Mouse (Mus musculus): ENCODE results near the gene Tmem86b.

Gene Tmem86b

DNA sequence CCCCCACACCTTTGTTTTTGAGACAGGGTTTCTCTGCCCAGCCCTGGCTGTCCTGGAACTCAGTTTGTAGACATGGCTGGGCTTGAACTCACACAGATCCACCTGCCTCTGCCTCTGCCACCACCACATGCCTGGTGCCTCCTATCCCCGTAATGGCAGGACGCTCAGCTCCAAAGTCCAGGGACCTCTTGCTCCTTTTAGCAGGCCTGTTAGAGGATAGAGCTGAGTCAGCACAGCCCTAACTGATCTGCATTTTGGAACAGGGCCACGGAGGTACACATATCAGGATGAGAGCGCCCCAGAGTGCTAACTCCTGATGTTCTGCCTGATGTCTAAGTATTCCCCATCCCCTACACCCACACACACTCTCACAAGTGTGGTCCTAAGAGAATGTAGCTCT is at the start of gene Tmem86b:
Gene Tmem86b (minus strand): TSS at position 392 of the 400 bp plus-strand sequence.
- no peak for DNase-seq (ENCODE audit: low spot score in 2 of 2)

DNA sequence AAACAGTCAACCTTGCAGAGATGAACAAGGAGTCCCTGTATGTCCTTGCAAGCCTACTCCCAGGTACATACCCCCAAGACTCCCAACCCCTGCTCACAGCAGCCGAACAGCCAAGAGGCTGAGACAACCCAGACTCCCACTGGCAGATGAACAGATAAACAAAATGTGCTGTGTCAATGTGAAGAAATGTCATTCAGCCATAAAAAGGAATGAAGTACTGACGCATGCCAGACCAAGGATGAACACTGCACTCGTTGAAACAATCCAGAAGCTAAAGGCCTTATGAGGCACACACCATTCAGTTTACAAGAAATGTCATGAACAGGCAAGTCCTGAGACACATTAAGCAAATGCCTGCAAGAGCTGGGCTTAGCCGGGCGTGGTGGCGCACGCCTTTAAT is 44.0 kb upstream of the Tmem86b start:
- DNase-seq (ENCODE audit: low spot score in 2 of 2): no peak

DNA sequence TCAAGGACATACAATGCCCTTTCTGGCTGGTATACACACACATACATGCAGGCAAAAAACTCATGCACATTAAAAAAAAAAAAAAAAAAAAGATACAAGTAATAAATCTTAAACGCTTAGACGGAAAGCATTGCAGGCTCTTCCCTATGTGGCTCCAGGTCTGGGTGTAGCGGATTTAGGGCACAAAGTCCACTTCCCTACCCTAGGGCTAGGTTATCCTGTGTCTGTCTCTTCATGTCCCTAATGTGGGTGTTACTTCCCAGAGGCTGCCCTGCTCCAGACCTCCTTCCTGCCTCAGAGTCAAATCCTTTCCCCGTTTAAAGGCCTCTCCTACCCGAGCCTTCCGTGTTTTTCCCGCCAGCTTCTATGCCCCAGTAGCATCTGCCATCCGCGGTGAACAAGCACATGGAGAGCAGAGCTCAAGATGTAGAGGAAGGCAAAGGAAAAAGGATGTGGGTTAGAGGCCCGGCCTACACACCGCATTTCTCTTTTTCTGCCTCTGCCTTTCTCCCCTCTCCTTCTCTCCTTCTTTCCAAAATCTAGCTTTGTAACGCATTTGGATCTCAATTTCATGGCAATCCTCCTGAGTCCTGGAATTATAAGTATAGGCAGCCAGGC is 43.0 kb upstream of the Tmem86b start:
- DNase-seq (ENCODE audit: low spot score in 2 of 2): no peak

GRCm38 (mm10) chr7:4671956-4672355 is 40.7 kb upstream of the Tmem86b start:
- no peak for DNase-seq (ENCODE audit: low spot score in 2 of 2)

- no peak for DNase-seq (ENCODE audit: low spot score in 2 of 2)
Measured at GRCm38 (mm10) chr7:4670655-4671255, 39.5 kb upstream of the Tmem86b start.

DNA sequence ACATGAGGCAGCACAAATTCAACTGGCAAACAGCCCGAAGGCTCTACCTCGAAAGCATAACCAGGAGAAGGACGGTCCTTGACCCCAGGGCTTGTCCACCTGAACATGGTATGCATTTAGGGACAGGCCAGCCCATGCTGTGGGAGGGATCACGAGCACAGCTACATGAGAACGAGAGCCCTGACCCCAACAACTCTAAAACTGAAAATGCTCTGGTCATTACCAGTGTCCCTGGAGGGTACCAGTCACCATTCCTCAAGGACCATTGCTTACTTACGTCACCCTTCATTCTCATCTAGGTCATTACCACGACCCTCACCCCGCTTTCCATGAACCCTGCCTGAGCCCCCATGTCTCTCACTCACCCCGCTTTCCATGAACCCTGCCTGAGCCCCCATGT is 37.9 kb upstream of the Tmem86b start:
- no peak for DNase-seq (ENCODE audit: low spot score in 2 of 2)

DNA sequence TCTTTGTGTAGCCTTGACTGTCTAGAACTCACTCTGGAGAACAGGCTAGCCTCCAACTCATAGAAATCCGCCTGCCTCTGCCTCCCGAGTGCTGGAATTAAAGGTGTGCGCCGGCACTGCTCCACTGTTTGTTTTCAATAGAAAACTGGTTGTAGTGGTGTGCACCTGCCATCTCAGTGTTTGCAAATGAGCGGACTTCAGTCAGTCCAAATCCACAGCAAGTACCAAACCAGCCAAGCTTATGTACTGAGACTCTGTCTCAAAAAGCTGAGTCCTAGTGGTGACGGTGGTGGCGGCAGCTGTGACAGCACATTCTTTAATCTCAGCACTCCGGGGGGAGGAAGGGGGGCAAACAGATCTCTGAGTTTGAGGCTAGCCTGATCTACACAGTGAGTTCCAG is 37.3 kb upstream of the Tmem86b start:
- no peak for DNase-seq (ENCODE audit: low spot score in 2 of 2)

- no peak for DNase-seq (ENCODE audit: low spot score in 2 of 2)
Measured at GRCm38 (mm10) chr7:4666871-4667270, 35.6 kb upstream of the Tmem86b start.

GRCm38 (mm10) chr7:4663742-4664141 is 32.5 kb upstream of the Tmem86b start:
- no peak for DNase-seq (ENCODE audit: low spot score in 2 of 2)

DNA sequence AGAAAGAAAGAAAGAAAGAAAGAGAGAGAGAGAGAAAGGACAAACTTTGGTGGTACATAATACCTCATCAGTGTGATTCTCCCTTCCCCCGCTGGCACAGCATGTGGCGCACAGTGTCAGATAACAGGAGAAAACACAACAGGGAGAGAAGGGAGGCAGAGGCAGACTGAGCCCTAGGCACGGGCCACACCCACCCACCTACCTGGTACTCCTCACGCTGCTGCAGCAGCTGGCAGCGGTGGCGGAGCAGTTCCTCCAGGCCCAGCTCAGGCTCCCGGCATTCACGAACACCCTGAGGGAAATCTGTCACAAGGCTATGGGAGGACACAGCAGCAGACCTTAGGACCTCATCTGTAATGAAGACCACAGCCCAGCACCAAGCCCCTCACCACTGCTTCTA is 32.0 kb upstream of the Tmem86b start:
- DNase-seq (ENCODE audit: low spot score in 2 of 2): no peak

DNA sequence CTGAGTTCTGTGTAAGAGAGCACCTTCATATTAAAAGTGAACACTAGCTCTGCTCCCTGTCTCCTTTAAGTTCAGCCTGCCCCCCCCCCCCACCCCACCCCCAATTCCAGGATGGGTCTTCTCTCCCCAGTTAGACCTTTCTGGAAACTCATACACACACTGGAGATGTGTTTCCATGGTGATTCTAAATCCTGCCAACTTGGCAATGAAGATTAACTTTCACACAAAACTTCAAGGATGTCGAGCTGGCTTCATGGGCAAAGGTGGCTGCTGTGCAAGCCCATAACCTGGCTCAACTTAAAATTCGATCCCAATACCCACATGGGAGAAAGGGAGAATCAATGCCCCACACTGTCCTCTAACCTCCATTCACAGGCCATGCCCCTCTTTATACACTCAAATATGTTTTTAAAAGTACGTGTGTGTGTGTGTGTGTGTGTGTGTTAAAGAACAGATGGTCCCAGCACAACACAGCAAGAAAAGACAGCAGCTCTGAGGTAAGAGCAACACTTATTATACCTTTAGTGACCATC is 28.8 kb upstream of the Tmem86b start:
- DNase-seq (ENCODE audit: low spot score in 2 of 2): no peak

DNA sequence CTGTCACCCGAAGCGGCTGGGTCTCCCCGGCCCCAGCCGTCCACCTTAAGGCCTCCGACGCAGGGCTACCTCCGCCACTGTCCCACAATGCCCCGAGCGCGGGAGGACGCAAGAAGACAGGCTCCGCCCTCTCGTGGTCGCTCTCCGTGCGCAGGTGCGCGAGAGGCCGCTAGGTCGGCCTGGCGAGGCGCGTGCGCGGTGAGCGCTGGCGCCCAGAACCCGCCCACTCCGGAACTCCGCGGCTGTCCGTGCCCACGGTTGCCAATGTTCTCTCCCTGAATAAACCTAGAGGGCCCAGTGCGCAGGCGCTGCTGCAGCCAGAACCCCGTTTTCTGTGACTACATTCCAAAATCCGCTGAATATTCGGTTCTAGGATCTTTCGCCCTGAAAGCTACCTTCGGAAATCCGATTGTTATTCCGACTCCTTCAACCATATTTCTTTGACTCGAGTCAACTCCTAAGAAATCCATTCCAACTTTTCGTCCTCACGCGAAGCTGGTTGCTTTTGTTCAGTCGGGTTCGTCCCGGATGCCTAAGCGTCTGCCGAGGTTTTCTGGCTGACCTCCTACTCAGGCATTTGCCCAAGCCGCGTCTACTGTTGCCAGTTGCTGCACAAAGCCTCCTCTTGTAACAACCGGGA is 27.8 kb upstream of the Tmem86b start, which contains the start of gene Ppp6r1:
Gene Ppp6r1 (minus strand): TSS at position 108 of the 640 bp plus-strand sequence.
- DNase-seq (ENCODE audit: low spot score in 2 of 2): peak; percentile 85 to 95

- DNase-seq (ENCODE audit: low spot score in 2 of 2): no peak
Measured at GRCm38 (mm10) chr7:4658128-4658907, 27.1 kb upstream of the Tmem86b start.

DNA sequence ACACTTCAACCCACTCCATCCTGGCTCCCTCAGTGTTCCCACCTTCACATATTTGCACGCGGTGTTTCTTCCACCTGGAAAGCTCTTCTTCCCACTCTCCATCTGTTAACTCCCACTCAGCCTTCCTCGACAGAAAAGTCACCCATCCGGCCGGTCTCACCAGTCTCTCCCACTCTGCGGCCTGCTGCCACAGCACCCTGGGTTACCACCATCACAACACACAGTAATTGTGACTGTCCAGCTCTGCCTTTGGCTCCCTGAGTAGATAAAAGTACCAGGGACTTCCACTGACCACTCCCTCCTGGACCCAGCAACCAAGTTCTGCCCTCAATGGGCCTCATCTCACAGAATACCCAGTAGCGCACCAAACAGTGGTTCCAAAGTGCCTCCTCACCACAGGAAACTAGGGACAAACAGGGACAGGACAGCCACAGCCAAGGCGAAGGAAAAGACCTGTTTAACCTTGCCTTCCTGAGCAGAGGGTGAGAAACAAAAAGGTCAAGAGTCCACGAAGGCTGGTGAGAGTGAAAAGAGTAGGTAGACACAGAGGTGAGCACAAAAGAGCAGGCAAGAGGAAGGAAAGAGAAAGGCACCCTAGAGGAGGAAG is 26.4 kb upstream of the Tmem86b start:
- DNase-seq (ENCODE audit: low spot score in 2 of 2): peak in 1 of 2 experiments; percentile 20

- no peak for DNase-seq (ENCODE audit: low spot score in 2 of 2)
Measured at GRCm38 (mm10) chr7:4656818-4657217, 25.6 kb upstream of the Tmem86b start.

GRCm38 (mm10) chr7:4655916-4656315 is 24.7 kb upstream of the Tmem86b start:
- no peak for DNase-seq (ENCODE audit: low spot score in 2 of 2)

DNA sequence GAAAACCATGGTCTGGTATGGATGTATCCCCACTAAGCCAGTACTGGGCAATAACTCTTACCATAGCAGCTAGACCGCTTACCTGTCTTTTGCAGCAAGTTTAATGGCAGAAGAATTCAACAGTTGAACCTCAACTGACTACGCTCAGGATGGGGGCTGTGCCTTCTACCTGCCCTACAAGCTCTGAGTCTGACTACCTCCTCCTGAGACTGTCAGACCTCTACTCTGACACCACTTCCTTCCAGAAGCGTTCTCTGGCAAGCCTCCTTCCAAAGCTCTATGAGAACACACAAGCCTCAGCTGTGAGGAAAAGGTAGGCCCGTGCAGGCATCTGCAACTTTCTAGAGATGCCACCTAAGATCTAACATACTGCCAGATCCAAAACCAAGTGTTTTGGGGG is 24.2 kb upstream of the Tmem86b start:
- DNase-seq (ENCODE audit: low spot score in 2 of 2): no peak

DNA sequence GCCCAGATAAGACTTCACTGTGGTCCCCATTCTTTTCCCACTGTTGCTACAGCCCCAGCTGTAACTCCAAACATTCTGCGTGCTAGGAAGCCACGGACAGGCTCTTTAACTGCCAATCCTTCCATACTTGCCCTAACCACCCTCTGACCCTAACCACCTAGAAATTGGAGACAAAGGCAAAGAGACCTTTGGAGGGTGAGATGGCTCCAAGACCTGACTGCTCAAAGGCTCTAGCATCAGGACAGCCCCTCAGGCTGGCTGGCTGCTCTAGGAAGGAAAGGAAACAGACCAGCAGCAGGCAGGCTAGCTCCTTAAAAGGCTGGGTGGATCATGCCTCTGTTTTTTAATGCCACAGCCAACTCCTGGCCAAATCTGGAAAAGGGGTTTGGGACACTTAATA is 23.0 kb upstream of the Tmem86b start:
- no peak for DNase-seq (ENCODE audit: low spot score in 2 of 2)

DNA sequence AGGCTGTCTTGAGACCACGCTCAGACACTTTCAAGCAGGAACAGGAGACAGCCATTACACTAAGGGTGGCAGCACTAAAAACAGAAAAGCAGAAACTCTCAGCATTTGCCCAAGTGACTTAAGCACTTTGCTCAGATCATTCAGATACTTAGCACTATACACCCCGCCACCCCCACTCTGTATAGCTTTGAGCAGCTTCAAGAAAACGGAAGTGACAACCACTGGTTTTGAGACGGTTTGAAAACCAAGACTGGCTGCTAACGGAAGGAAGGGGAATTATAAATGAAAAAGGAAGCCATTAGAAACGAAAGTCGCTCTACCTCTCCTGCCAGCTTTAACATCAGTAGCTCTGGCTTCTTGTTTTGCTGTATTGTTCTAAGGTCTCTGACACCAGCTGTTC is 22.6 kb upstream of the Tmem86b start:
- no peak for DNase-seq (ENCODE audit: low spot score in 2 of 2)

- DNase-seq (ENCODE audit: low spot score in 2 of 2): no peak
Measured at GRCm38 (mm10) chr7:4653351-4653750, 22.1 kb upstream of the Tmem86b start.

DNA sequence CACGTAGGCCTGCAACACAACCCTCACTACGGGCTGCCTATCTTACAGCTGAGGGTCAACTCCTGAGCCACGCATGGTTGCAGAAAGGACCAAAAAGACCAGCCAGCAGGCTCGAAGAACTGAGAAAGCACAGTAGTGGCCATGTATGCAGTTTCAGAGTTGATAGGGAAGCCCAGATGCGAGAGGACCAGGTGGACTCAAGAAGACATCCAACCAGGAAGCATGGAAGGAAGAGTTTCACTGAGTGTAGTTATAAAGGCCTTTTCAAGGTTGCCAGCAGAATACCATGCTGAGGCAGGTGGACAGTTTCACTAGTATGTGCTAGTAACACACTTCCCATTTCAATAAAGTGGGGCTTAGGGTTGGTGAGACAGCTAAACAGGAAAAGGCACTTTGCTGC is 21.5 kb upstream of the Tmem86b start:
- no peak for DNase-seq (ENCODE audit: low spot score in 2 of 2)

GRCm38 (mm10) chr7:4651581-4651980 is 20.4 kb upstream of the Tmem86b start:
- no peak for DNase-seq (ENCODE audit: low spot score in 2 of 2)

Measured in urinary bladder, adult 18-20 months (tissue).